Mouse (Mus musculus): ENCODE data around the gene Pde4d. TPM values are rescaled to one million over a fixed set of nuclear protein-coding genes. Genes with fewer than 3 reads are reported as not detected.
A peak's percentile ranks its signal among the peaks of the same experiment; 100 is the strongest.

Gene Pde4d
- total RNA-seq, 2 experiments from 2014 or later = 108 to 120 TPM

DNA sequence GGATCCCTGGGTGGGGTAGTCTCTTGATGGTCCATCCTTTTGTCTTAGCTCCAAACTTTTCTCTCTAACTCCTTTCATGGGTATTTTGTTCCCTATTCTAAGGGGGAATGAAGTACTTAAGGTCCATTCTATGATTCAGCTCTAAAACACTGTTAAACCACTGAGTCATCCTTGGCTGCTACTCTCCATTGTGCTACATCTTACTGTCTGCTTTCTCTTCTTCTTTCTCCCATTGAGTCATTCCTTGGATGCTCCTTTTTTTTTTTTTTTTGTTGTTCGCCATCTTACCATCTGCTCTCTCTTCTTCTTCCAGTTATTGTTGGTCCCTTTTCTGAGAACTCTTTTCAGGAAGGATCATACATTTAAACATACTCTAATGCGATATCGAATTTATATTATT lies 30.7 kb downstream of the Pde4d start:
- DNase-seq (ENCODE audit: extremely low spot score in 1 of 2, low spot score in 2 of 2) = no peak
- intact Hi-C loops (cut with DNase I) = no loop called here

DNA sequence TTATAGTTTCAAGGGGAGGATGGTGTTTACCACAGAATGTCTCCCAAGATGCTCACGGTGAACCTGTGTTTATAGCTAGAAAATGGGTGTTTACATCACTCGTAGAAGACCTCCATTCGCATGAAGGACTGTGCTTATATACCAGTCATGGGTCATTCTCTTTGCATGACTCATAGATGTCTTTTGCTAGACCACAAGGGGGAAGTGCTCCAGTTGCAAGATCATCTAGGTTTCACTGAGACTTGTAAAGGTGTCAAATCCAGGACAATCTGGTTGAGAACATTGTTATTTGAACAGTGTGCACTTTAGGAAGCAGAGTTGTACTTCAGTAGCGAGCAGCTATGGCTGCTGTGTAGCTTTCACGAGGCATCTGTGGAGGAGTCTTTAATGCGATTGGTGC lies 35.3 kb downstream of the Pde4d start:
- no peak for DNase-seq (ENCODE audit: extremely low spot score in 1 of 2, low spot score in 2 of 2)
- intact Hi-C loops (cut with DNase I) = no loop called here

DNA sequence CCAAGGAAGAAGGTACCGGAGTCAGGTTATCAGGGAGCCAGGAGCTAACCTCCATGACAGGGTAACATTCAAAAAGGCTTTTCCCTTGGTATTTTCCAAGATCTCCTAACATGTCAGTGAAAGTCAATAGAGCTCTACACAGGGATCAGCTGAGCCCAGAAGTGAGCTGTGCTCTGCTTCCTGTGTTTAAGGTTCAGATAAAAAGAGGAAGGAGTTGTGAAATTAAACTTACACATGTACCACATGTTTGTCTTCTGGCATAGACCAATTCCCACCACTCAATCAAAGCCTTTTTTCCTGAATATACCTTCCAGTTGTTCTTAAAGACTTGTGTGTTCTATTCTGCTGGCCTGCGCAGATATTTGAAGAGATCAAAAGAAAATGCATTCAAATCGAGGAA lies 37.3 kb downstream of the Pde4d start:
- intact Hi-C loops (cut with DNase I) = no loop called here
- DNase-seq (ENCODE audit: extremely low spot score in 1 of 2, low spot score in 2 of 2) = no peak

DNA sequence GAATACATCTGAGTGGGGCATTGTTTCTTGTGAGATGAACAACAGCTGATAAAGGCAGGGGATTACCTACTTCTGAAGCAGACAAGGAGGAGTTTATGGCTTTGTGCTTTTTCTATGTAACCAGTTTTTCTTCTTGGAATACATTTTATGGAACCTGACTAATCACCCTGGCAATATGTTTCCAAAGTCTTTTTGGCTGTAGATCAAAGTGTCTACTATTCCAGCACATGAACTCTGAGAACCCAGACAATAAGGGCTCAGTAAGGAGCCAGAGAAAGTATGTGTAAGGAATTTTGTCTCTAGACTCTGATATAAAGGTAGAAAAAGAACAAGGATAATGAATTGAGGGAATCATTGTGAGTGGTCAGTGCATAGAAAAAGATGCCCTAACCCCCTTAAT lies 40.1 kb downstream of the Pde4d start:
- DNase-seq (ENCODE audit: extremely low spot score in 1 of 2, low spot score in 2 of 2) = no peak
- intact Hi-C loops (cut with DNase I) = no loop called here

DNA sequence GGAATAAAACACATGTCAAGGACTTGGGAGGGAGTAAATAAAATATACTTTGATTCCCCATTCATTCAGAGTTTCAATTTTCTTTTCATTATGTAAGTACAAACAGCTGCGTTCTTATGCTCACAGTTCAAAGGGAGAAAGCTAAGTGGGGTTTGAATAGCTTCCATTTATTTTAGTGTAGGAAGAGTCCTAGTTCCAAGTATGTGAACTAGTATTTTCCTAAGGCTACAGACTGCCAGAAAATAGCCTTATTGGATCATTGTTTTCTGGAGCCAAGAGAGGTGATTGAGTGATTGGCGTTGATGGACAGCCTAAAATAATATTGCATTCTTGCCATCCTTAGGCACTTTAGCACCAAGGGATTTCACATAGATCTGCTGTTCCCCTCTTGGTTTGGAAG lies 41.1 kb downstream of the Pde4d start:
- intact Hi-C loops (cut with DNase I) = no loop called here
- DNase-seq (ENCODE audit: extremely low spot score in 1 of 2, low spot score in 2 of 2) = no peak

DNA sequence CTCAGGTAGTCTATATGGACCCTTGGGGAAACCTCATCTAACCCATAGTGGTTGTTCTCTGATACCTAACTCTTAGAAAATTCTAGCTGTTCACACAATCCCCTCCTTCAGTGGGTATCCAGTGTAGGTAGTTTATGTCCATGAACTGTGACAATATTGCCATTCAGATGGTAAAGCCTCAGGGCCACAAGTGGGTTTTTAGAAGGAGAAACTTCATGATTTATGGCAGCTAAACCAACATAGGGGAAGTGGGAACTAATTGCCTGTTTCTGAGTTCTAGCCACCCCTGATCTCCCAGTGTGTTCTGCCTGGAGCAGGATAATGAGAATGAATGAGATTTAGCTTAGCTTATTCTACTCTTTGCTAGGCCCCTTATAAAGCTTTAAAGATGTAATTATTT lies 43.1 kb downstream of the Pde4d start:
- no peak for DNase-seq (ENCODE audit: extremely low spot score in 1 of 2, low spot score in 2 of 2)
- intact Hi-C loops (cut with DNase I) = no loop called here

DNA sequence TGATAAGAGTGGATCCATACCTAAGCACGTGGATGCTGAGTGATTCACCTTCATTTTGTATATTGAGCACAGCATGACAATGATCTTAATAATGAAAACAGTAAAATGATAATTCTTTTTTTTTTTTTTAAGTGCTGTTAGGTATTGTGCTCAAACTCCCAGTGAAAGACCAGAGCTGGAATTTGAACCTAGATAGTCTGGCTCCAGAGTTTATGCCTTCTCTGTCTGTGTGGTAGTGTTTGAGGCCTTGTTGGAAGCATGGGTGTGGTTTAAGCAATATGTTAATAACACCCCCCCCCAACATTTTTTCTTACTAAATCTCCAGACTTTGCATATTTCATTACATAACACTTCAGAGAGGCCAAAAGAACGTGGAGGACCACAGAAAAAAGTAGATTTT lies 44.6 kb downstream of the Pde4d start:
- intact Hi-C loops (cut with DNase I) = no loop called here

DNA sequence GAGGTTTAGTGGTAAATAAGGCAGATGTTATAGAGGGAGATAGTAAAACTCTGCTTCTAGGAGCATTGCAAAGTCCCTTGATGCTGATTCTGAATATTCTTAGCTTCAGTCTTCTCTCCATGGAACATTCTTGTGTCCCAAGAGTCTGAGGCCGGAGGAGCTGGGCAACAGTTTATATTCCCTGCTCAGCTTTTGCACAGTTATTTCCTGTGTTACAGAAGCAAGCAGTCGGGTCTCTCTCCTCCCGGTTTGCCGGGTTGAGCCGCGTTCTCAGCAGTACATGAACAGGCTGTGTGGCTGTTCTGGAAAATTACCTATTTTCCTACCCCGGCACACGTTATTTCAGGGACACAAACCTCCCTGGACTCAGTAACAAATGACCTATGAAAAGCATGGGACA lies 48.0 kb downstream of the Pde4d start:
- DNase-seq (ENCODE audit: extremely low spot score in 1 of 2, low spot score in 2 of 2) = peak in 1 of 2 experiments; percentile 33
- intact Hi-C loops (cut with DNase I) = no loop called here

More for the DNA sequence above, 44.6 kb downstream of the Pde4d start:
- DNase-seq (ENCODE audit: extremely low spot score in 1 of 2, low spot score in 2 of 2) = no peak

DNA sequence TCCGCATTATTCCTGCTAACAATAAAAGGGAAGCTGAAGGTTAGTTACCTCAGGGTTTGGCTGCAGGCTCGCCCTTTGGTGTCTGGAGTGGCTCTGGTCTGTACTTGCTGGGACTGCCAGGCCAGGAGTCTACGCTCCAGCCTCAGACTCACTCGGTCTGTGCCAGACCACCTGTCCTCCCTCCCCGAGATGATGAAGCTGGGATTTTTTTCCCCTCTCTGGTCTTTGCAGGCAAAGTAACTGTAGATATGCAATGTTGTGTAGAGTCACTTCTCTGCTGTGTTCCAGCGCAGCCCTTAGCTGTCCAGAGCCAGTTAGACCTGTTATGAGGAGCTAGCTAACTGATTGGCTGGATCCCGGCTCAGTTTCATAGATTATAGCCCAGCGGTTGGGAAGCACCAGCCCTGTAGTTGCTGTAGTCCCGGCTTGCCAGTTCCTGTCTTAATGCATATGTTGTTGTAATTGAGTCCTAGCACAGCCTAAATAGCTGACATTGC lies 48.5 kb downstream of the Pde4d start:
- intact Hi-C loops (cut with DNase I) = no loop called here
- no peak for DNase-seq (ENCODE audit: extremely low spot score in 1 of 2, low spot score in 2 of 2)

DNA sequence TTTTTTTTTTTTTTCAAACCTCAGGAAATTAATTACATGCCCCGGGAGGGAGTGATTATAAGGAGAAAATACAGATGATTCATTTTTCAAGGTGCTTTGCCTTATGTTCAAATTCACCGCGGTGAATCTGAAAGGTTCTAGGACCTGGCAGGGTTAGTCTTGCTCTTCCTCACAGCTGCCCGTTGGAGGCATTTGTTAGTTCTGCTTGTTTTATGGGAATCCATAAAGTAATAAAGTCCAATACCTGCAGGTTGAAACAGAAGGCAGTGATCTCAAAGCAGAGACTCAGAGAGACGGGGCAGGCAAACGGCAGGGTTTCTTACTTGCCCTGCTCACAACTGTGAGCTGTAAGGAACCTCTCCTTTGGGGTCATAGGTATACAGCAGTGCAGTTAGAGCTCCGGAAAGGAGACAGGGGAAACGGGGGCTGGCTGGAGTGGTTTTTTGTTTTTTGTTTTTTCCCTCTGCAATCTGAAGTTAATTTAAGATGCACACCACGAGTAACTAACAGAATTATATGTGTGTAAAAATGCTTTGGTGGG lies 49.1 kb downstream of the Pde4d start:
- intact Hi-C loops (cut with DNase I) = no loop called here
- no peak for DNase-seq (ENCODE audit: extremely low spot score in 1 of 2, low spot score in 2 of 2)

DNA sequence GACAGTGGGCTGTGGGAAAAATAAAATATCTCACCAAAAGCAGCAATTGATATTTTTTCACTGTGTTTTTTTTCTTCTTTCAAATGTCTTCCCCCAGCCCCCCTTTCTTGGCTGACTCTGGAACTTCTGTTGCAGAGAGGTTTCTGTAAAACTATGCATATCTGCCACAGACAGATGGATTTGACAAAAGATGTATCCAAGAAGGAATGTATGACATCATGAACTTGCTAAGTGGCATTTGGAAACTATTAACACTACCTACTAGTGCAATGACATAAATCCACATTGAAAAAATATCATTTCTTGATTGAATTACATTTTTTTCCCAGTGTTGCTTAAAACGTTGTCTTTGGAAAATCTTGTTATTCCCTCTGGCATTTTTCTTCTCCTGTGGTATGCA lies 51.6 kb downstream of the Pde4d start:
- no peak for DNase-seq (ENCODE audit: extremely low spot score in 1 of 2, low spot score in 2 of 2)
- intact Hi-C loops (cut with DNase I) = no loop called here

DNA sequence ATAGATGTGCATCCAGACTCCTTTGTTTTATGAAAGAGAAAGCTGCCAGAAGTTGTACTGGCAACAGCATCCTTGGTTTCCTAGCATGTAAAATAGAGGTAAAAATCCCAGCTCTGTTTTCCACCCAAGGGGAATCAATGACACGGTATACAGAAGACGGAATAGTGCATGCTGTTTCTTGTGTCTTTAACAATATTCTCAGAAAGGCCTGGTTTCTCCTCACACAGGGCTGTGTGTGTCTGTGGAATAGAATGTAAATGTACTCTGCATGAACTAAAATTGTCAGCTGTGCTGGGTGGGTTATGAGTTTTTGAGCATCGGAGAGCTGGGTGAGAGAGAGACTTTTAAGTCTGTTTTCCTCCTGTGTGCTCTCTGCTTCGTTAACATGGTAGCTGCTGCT lies 74.8 kb downstream of the Pde4d start:
- intact Hi-C loops (cut with DNase I) = no loop called here

DNA sequence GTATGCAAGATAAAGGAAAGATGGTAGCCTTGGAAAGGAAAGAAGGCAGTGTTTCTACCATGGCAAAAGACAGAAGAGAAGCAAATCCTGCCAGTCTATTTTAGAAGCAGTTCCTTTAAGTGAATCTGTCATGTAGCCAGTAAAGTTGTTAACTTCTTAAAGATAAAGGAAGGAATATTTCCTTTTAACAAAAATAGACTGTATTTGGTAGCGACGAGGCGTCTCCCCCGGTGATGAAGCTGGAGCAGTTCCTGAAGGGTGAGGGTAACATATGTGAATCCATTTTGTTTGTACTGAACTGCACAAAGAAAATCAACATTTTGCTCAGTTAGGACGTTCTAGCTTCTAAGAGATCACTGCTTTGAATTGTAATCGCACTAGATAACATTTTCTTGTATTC lies 75.2 kb downstream of the Pde4d start:
- DNase-seq (ENCODE audit: extremely low spot score in 1 of 2, low spot score in 2 of 2) = no peak
- intact Hi-C loops (cut with DNase I) = no loop called here

More for the DNA sequence above, 74.8 kb downstream of the Pde4d start:
- DNase-seq (ENCODE audit: extremely low spot score in 1 of 2, low spot score in 2 of 2) = no peak

DNA sequence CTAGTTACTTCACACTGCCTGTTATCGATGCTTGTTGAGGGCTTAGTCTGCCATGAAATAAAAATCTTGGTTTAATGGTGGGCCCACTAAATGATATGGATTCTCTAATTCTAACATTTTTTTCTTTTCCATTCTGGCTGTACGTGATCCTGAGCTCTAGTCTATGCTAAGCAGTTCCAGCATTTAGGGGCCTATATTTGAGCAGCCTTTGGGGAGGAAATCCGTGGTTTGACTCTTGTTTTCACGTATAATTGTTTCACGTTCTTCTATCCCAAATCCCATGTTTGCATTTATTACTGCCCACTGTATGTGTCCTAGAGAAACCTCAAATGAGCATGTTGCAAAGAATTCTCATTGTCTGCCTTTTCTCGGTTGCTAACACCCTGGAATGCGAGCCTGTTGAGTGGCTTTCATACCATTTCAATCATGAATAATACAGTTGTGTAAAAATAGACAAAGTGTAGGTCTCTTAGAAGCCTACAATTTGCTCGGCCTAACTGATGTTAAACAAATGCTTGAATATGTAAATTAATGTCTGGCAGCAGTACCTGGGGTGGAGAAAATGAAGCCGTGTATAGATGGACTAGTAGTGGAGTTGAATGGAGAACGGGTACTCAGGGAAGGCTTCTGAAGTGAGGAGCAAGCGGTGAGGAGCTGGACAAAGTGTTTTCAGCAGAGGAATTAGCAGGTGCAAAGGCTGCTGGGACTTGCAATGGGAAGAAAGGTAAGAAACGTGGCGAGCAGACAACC lies 76.7 kb downstream of the Pde4d start:
- intact Hi-C loops (cut with DNase I) = no loop called here
- no peak for DNase-seq (ENCODE audit: extremely low spot score in 1 of 2, low spot score in 2 of 2)

DNA sequence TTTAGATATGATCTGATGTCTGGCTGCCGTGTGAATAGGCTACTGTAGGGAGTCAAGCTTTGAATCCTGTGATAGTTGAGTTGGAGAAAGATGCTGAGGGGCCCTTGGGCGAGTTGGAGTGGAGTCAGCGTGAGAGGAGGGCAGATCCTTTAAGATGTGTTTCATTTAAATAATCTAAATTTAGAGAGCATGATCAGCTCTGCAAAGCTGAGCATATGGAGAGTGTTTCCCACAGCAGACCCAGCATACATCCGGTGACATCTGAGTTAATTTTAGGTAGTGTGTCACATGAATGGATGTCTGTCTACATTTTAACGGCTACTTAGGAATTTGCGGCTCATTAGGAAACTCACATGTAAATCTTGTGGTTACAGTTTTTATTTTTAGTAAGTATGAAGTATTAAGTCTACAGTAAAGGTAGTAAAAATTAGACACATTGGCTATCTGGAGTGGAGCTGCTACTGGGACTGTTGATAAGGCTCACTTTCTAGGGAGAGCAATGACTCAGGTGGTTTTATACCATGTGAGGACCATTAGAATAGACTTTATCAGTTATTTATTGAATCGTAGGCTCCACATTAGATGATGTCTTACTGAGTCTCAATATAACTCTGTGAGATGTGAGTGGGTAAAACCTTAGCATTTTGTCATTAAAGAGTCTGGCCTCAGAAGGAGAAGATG lies 77.5 kb downstream of the Pde4d start:
- intact Hi-C loops (cut with DNase I) = no loop called here
- DNase-seq (ENCODE audit: extremely low spot score in 1 of 2, low spot score in 2 of 2) = no peak

DNA sequence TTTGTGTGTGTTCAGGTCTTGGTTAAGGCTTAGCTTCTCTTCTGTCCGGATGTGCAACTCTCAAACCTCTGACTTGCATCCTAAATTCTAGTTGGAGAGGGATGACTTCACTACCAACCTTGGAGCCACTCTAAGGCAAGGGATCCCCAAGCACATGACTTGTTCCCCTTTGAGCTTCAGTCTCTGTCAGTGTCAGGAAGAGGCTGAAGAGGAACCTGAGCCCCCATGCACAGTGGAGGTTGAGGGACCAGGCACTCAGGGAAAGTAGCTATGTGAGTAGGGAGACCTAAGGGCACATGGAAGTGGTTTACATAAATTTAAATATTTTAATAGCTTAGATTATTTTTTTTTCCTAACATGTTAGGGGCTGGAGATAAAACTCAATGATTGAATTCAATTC lies 78.6 kb downstream of the Pde4d start:
- DNase-seq (ENCODE audit: extremely low spot score in 1 of 2, low spot score in 2 of 2) = no peak
- intact Hi-C loops (cut with DNase I) = no loop called here

DNA sequence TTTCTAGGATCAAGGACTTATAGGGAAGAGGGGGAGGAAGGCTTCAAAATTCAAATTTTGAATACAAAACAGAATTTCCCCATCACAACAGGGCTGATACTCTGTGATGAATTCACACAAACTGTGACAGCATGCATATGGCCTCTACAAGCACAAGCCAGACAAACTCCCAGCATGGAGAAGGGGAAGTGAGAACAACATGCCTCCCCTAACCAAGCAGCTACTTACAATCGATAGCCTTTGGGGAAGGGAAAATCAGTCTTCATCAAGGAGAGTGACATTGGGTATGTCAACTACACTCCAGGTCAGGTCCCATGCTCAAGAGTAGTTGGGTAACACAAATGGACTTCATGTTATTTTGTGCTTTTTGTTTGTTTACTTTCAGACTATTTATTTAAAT lies 83.1 kb downstream of the Pde4d start:
- no peak for DNase-seq (ENCODE audit: extremely low spot score in 1 of 2, low spot score in 2 of 2)
- intact Hi-C loops (cut with DNase I) = loop anchor here (10.0 kb wide), 1 partner anchor 168 kb away; no protein-coding TSS in a partner anchor

DNA sequence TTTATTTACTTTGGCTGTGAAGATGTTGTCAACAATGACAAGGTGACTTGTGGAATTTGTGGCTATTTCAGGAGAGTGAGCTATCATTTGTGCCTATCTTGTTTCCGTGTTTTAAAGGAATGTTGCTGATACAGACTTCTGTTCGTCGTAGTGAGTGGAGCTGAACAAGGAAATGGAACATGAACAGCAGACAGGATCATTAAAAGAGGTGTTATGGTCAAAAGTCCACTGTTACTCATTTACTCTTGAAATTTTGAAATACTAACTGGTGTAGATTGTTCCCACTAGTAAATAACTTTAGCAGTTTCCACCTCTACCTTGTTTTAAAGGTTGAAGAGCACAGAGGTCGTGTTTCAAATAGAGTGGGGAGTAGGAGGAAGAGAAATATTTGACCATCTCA lies 86.7 kb downstream of the Pde4d start:
- intact Hi-C loops (cut with DNase I) = loop anchor here (10.0 kb wide), 1 partner anchor 172 kb away; no protein-coding TSS in a partner anchor
- no peak for DNase-seq (ENCODE audit: extremely low spot score in 1 of 2, low spot score in 2 of 2)

DNA sequence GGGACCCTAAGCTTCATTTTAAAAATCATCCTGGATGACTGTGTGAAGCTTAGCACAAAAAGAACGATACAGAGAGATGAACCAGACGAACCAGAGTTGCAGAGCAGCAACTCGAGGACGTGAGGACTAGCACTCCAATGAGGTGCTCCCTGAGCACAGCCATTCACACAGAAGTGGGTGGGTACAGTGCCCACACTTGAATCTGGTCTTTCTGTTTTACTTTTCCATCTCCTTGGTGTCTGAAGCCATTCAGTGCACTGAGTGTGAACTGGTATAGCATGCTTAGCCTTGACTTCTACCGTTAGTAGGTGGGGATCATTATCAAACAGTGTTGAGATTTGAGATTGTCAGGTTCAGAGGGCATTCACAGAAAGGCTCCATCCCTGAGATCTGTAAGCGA lies 87.2 kb downstream of the Pde4d start:
- intact Hi-C loops (cut with DNase I) = loop anchor here (10.0 kb wide), 1 partner anchor 172 kb away; no protein-coding TSS in a partner anchor
- DNase-seq (ENCODE audit: extremely low spot score in 1 of 2, low spot score in 2 of 2) = no peak

DNA sequence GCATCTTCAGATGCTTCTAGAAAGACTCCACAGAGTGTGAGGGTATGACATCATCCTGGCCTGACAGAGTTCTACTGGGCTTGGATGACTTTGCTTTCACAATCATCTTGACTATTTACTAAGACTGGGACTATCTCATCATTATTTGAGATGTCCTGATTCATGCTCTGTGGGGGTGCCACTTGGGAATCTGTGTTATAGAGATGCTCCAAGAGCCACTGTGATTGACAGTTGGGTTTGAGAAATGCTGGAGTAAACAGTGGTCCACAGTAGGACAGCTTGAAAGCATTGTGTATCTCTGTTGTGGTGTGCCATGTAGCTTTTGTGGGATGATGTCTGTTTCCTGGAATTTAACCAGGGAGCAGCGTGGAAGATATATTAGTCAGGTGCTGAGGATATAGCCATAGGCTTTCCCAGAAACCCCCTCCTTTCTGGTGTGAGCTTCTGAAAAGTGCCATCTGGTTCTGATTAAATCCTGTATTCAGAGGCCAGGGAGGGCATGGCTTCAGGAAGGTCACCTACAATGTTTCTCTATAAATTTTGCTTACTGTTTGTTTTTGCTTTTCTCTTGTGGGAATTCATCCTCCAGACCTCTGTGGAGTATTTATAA lies 89.1 kb downstream of the Pde4d start:
- intact Hi-C loops (cut with DNase I) = loop anchor here (10.0 kb wide), 1 partner anchor 174 kb away; no protein-coding TSS in a partner anchor

More for the DNA sequence above, 89.1 kb downstream of the Pde4d start:
- no peak for DNase-seq (ENCODE audit: extremely low spot score in 1 of 2, low spot score in 2 of 2)

All from left cerebral cortex, postnatal 10 days (tissue).